Mouse (Mus musculus): ENCODE results near the gene 4933430I17Rik.

DNA sequence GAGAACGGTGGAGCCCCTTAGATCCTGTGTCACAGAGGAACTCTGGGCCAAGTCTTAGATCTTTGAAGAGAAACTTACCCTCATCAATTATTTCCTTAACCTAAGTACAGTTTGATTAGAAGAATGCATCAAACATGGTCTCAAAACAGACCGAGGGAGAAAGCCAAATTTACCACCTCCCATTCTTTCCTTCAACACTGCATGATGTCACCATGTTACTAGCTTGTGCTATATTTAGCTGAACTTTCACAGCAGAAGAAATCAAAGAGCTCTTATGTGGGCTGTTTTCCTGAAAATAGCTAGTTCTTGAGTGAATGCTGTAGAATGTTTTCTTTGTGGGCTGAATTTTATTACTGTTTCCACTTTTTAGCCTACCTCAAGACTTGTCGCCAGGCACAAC lies 32.3 kb downstream of the 4933430I17Rik start:
- TF ChIP-seq EP300 (IDR thresholded peaks at IDR 0.05; ENCODE audit: low read depth in 1 of 2, low read length in 2 of 2) = no peak
- no peak for TF ChIP-seq POLR2AphosphoS5 (IDR thresholded peaks at IDR 0.05; ENCODE audit: borderline replicate concordance, low read depth, low read length)
- TF ChIP-seq TAL1 (IDR thresholded peaks at IDR 0.05; ENCODE audit: low read length) = no peak
- no peak for TF ChIP-seq MAX (IDR thresholded peaks at IDR 0.05; ENCODE audit: low read length)
- TF ChIP-seq CTCF (IDR thresholded peaks at IDR 0.05 in 2 of 3, conservative IDR thresholded peaks at IDR 0.05 in 1 of 3; ENCODE audit: control insufficient read depth in 1 of 3, insufficient read depth in 1 of 3, low read depth in 2 of 3, low read length in 3 of 3, poor library complexity in 1 of 3, severe bottlenecking in 1 of 3) = no peak
- no peak for TF ChIP-seq POLR2A (IDR thresholded peaks at IDR 0.05; ENCODE audit: control insufficient read depth in 1 of 2, insufficient read depth in 1 of 2, low read depth in 1 of 2, low read length in 2 of 2, poor library complexity in 1 of 2)
- TF ChIP-seq RAD21 (IDR thresholded peaks at IDR 0.05; ENCODE audit: low read depth, low read length) = no peak
- TF ChIP-seq TCF12 (IDR thresholded peaks at IDR 0.05; ENCODE audit: low read depth, low read length) = no peak
- no peak for TF ChIP-seq CHD2 (IDR thresholded peaks at IDR 0.05; ENCODE audit: low read length)
- no peak for TF ChIP-seq ZMIZ1 (IDR thresholded peaks at IDR 0.05; ENCODE audit: low read depth, low read length)
- no peak for TF ChIP-seq ZNF384 (IDR thresholded peaks at IDR 0.05; ENCODE audit: low read depth, low read length)
- TF ChIP-seq ZKSCAN1 (IDR thresholded peaks at IDR 0.05; ENCODE audit: low read depth, low read length) = no peak
- TF ChIP-seq MYB (IDR thresholded peaks at IDR 0.05; ENCODE audit: low read depth, low read length) = no peak

Data from MEL (cell line).